Mouse (Mus musculus) 3T3-L1 (cell line): ENCODE data around the gene Rbm7.
A peak's percentile ranks its signal among the peaks of the same experiment; 100 is the strongest.
"Not testable (repeated sequence)": the region's sequence is repeated elsewhere in the genome, so short reads cannot be mapped to it uniquely, and the experiment has no call there.

Experiments
- DNase-seq: peaks from one replicate; pipeline ENCODE4 v3.0.0-alpha.2; 2015; ENCODE audit warnings: low read depth, low spot score

Gene Rbm7

DNA sequence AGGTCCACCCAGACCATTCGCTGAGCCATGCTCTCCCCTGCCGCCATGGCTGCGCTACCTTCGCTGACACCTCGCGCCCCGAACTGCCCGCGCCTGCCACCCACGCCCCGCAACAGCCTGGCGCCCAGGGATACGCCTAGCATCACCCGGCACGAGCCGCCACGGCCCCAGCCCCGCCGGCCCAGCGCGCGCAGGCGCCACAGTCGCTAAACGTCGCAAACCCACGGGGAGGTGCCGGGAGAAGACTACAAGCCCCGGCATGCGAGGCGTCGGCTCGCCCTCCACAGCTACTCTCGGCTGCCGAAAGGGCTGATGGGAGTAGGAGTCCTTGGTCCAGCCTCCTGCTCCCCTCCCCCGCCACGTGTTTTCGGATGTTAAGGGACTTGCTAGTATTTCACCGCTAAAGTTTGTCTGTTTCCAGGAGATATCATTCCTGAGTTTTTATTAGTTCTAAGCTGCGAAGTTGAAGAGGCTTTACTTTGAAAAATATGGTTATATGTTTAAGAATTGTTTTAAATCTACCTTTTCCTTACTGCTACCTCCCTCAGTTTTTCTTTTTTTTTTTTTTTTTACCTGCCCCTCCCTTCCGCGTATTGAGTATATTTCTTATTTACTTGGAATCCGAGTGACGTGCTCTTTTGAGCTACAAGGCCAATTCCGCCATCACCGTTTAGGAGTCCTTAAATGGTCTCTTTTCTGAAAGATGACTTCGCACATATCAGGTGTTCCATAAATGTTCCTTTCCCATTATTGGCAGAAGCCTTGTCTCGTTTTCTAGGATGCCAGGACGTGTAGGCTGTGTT, 14.5 kb downstream of the Rbm7 start, which contains the start of gene Rexo2:
TSS of gene Rexo2 (minus strand) at position 213 of the 803 bp plus-strand sequence.
- peak; percentile 95 for DNase-seq

GRCm38 (mm10) chr9:48479838-48480410, 15.2 kb downstream of the Rbm7 start:
- peak; percentile 49 for DNase-seq

- no peak for DNase-seq
Observed at GRCm38 (mm10) chr9:48478808-48479207, 16.3 kb downstream of the Rbm7 start.

DNA sequence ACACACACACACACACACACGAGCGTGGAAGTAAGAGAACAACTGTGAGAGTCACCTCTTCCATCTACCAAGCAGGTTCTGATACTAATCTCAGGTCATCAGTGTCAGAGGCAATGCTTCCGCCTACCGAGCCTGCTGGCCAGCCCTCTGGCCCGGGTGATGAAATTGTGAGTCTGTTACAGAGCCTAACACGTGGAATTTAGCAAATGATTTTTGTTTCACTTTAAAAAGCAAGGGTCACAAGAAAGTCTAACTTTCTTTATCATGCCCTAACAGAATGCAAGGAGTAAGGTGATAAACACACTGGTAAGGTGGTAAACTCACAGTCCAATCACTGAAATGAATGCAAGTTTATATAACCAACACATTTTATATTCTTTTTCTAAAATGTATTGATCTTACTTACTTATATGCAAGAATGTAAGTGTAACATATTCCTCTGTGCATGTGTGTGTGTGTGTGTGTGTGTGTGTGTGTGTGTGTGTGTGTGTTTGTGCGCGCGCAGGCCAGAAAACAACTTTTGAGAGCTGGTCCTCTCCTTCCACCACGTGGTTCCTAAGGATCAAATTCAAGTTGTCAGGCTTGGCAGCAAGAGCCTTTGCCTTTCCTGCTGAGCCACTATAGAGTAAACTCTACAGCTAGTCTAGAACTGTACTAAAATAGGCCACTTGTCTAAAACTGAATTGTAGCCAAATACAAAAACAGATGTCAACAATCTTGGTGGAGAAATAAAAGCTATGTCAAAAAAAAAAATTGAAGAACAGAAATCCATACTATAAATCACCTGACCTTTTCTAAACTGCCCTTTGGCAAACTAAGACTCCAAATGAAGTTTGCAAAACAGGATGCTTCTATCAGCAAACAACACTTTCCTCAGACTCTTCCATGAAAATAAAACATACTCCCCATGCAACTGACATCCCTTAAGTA, 18.6 kb downstream of the Rbm7 start:
- DNase-seq, result no peak

- no peak for DNase-seq
Observed at GRCm38 (mm10) chr9:48474367-48474766, 20.7 kb downstream of the Rbm7 start.

DNA sequence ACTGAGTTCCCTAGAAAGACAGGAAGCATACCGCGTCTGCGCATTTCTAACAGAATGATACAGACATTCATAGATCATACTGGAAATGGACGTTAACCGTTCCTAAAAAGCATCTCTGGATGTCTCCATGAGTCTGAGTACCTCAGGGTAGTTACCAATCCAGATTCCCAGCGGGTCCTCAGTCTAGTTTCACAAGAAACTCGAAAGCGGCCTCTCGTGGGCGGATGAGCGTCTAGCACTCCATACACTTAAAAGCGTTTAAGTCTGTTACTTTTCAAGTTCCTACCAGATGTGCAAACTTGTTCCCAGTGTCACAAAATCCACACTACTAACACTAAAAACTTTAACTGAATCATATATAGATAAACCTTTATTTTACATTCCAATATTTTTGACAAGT, 22.0 kb downstream of the Rbm7 start:
- no peak for DNase-seq

- DNase-seq, result no peak
Observed at GRCm38 (mm10) chr9:48472441-48473025, 22.6 kb downstream of the Rbm7 start.

- DNase-seq, result not testable (repeated sequence)
Observed at GRCm38 (mm10) chr9:48467471-48467870, 27.6 kb downstream of the Rbm7 start.

GRCm38 (mm10) chr9:48466804-48467203, 28.3 kb downstream of the Rbm7 start:
- peak; percentile 76 for DNase-seq

GRCm38 (mm10) chr9:48465671-48466070, 29.4 kb downstream of the Rbm7 start:
- peak; percentile 26 for DNase-seq

GRCm38 (mm10) chr9:48461545-48461944, 33.6 kb downstream of the Rbm7 start:
- no peak for DNase-seq

DNA sequence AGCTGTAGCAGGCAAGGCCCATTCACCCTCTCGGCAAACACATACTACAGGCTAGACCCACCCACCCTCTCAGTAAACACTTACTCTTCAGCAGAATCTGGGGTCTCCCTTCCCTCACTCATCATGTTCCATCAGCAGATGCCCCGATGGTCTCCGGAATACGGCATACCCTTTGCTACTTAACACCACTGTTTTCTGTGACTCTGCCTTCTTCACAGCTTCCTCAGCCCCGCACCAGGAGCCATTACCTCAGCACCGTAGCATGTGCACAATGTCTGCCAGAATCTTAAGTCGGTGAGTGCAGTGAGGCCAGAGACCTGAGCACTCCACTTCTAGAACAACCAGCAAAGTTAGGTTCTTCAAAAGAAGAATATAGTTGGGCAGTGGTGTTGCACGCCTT, 34.4 kb downstream of the Rbm7 start:
- no peak for DNase-seq

GRCm38 (mm10) chr9:48459391-48459790, 35.7 kb downstream of the Rbm7 start:
- DNase-seq, result no peak

DNA sequence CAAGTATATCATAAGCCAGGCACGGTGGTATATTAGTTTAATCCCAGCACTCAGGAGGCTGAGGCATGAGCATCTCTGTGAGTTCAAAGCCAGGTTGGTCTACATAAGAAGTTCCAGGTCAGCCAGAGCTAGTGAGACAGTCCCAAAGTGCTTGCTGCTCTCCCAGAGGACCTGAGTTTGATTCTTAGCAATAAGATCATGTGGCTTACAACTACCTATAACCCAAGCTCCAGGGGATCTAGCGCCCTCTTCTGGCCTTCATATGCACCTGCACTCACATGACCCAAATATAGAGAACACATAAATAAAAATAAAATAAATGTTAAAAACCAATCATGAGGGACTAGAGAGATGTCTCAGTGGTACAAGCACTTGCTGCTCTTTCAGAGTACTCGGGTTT, 36.2 kb downstream of the Rbm7 start:
- DNase-seq, result no peak

GRCm38 (mm10) chr9:48455961-48456360, 39.1 kb downstream of the Rbm7 start:
- DNase-seq, result peak; percentile 14

GRCm38 (mm10) chr9:48450066-48450465, 45.0 kb downstream of the Rbm7 start:
- no peak for DNase-seq

GRCm38 (mm10) chr9:48447783-48448209, 47.3 kb downstream of the Rbm7 start:
- peak; percentile 68 for DNase-seq

GRCm38 (mm10) chr9:48444821-48445220, 50.3 kb downstream of the Rbm7 start:
- DNase-seq, result no peak

DNA sequence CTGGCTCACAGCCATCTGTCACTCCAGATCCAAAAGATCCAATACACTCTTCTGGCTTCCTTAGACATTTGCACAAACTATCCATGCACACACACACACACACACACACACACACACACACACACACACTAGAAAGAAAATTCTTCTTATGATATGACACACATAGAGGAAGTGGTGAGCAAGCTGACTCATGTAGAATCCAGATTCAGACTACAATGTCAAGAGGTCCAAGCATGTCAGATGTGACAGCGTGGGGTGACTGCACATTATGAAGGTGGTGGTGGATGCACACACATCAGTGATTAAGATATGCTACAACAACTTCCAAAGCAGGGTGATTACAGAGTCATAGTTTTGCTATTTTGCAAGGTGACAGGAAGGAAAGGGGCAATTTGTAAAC, 51.2 kb downstream of the Rbm7 start:
- peak; percentile 54 for DNase-seq
